Mouse (Mus musculus): ENCODE measurements around the gene Klf7. TPM values are rescaled to one million over a fixed set of nuclear protein-coding genes. Genes with fewer than 3 reads are reported as not detected.

Klf7 gene
- polyA plus RNA-seq, 1 experiment = 18.4 TPM

GRCm38 (mm10) chr1:64018466-64019077 lies 103.5 kb downstream of the Klf7 start:
- H3K4me1 ChIP-seq (ENCODE audit: control insufficient read depth, insufficient read depth, low read length) = peaks cover 9% of the 10 kb centered on the region; the same call in 1 of the 2 replicates
- TF ChIP-seq CTCF (IDR thresholded peaks at IDR 0.05; ENCODE audit: extremely low read depth, insufficient read depth, low read length) (no peak), POLR2A (IDR thresholded peaks at IDR 0.05; ENCODE audit: extremely low read depth, insufficient read depth, low read length) (no peak)
- no peak overlapping the region for H3K4me3 ChIP-seq (ENCODE audit: insufficient read depth, low read length)
- peak overlapping the region; percentile 60 for H3K27ac ChIP-seq (ENCODE audit: insufficient read depth, low read length)

GRCm38 (mm10) chr1:64014091-64014490 lies 108.0 kb downstream of the Klf7 start:
- H3K27ac ChIP-seq (ENCODE audit: insufficient read depth, low read length) = no peak overlapping the region
- TF ChIP-seq POLR2A (IDR thresholded peaks at IDR 0.05; ENCODE audit: extremely low read depth, insufficient read depth, low read length) = no peak
- no peak for TF ChIP-seq CTCF (IDR thresholded peaks at IDR 0.05; ENCODE audit: extremely low read depth, insufficient read depth, low read length)
- H3K4me1 ChIP-seq (ENCODE audit: control insufficient read depth, insufficient read depth, low read length) = peaks cover 8% of the 10 kb centered on the region; the same call in 1 of the 2 replicates

GRCm38 (mm10) chr1:64008994-64009393 lies 113.1 kb downstream of the Klf7 start:
- no peaks in the 10 kb centered on the region for H3K4me1 ChIP-seq (ENCODE audit: control insufficient read depth, insufficient read depth, low read length)
- TF ChIP-seq CTCF (IDR thresholded peaks at IDR 0.05; ENCODE audit: extremely low read depth, insufficient read depth, low read length) (no peak), POLR2A (IDR thresholded peaks at IDR 0.05; ENCODE audit: extremely low read depth, insufficient read depth, low read length) (no peak)
- no peak overlapping the region for H3K4me3 ChIP-seq (ENCODE audit: insufficient read depth, low read length)

More at GRCm38 (mm10) chr1:64014091-64014490, 108.0 kb downstream of the Klf7 start:
- no peak overlapping the region for H3K4me3 ChIP-seq (ENCODE audit: insufficient read depth, low read length)

GRCm38 (mm10) chr1:64008031-64008430 lies 114.1 kb downstream of the Klf7 start:
- Histone ChIP-seq H3K27ac (ENCODE audit: insufficient read depth, low read length) (no peak overlapping the region), H3K4me1 (ENCODE audit: control insufficient read depth, insufficient read depth, low read length) (no peaks in the 10 kb centered on the region), H3K4me3 (ENCODE audit: insufficient read depth, low read length) (no peak overlapping the region)
- TF ChIP-seq CTCF (IDR thresholded peaks at IDR 0.05; ENCODE audit: extremely low read depth, insufficient read depth, low read length) = no peak

More at GRCm38 (mm10) chr1:64008994-64009393, 113.1 kb downstream of the Klf7 start:
- H3K27ac ChIP-seq (ENCODE audit: insufficient read depth, low read length) = no peak overlapping the region

DNA sequence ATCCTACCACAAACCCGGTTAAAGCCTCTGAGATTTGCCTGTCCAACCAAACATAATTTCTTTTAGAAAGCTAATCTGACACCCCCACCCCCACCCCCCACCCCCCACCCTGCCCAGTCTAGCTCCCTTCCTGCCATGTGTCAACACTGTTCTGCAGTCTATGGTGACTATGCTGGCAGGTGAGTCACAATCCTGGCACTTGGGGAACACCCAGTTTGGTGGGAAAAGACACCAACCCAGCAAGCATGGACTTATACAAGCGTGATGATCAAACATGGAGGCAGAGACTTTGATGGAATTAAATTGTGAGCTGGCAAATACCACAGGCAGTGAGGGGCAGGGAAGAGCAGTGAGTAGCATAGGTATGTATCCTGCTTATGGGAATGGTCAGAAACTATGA lies 116.9 kb downstream of the Klf7 start:
- no peak for TF ChIP-seq POLR2A (IDR thresholded peaks at IDR 0.05; ENCODE audit: extremely low read depth, insufficient read depth, low read length)
- no peak for TF ChIP-seq CTCF (IDR thresholded peaks at IDR 0.05; ENCODE audit: extremely low read depth, insufficient read depth, low read length)
- Histone ChIP-seq H3K4me1 (ENCODE audit: control insufficient read depth, insufficient read depth, low read length) (no peaks in the 10 kb centered on the region), H3K4me3 (ENCODE audit: insufficient read depth, low read length) (no peak overlapping the region), H3K27ac (ENCODE audit: insufficient read depth, low read length) (no peak overlapping the region)

DNA sequence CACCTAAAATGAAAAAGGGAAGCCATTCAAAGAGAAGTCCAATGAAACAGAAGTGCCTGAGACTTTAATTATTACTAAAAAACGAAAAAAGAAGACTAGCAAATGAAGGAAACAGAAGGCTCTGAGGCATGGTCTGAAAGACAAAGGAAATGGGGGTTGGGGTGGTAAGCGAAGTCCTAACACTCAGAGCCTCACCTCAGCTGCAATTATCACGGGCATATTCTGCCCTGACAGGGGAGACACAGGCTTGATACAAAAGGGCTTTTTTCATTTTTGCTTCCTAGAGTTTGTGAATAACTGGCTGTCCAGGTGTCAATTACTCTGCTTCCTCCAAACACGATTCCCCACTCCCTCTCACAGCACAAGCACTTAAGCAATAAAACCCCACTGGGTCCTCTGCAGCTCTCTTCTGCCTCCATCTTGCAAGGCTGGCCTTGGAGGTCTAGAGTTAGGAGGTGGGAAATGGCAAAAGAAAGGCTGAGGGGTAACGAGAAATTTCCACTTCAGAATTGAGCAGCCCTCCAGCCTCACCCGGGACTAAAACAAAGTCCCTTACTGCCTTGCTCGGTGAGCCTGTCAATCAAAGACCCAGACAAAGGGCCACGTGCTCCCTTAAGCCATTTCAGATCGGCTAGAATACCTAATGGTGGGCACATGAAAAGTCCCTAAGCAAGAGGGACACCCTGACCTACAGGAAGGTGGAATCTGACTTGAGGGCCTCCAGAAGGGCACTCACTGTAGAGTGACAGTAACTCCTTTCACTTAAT lies 118.4 kb downstream of the Klf7 start:
- Histone ChIP-seq H3K4me1 (ENCODE audit: control insufficient read depth, insufficient read depth, low read length) (no peaks in the 10 kb centered on the region), H3K4me3 (ENCODE audit: insufficient read depth, low read length) (no peak overlapping the region), H3K27ac (ENCODE audit: insufficient read depth, low read length) (no peak overlapping the region)
- TF ChIP-seq POLR2A (IDR thresholded peaks at IDR 0.05; ENCODE audit: extremely low read depth, insufficient read depth, low read length) = no peak
- no peak for TF ChIP-seq CTCF (IDR thresholded peaks at IDR 0.05; ENCODE audit: extremely low read depth, insufficient read depth, low read length)

DNA sequence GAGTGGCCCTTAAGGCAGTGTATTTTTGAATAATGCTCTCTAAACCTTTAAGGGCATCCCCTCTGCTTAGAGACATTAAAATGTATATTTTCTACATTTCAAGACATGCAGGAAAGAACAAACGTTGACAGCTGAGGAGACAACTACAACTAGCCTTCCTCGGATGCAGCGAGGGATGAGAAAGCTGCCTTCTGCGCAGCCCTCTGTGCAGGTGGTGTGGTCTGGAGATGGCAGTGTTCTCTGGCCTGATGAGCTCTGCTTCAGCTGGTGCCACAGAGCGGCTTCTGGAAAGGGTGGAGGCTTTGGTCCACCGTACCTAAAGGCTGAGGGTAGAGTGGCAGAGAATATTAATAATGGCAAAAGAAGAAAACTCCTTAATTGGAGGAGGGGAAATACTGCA lies 120.0 kb downstream of the Klf7 start:
- TF ChIP-seq CTCF (IDR thresholded peaks at IDR 0.05; ENCODE audit: extremely low read depth, insufficient read depth, low read length) (no peak), POLR2A (IDR thresholded peaks at IDR 0.05; ENCODE audit: extremely low read depth, insufficient read depth, low read length) (no peak)
- Histone ChIP-seq H3K4me3 (ENCODE audit: insufficient read depth, low read length) (no peak overlapping the region), H3K4me1 (ENCODE audit: control insufficient read depth, insufficient read depth, low read length) (no peaks in the 10 kb centered on the region), H3K27ac (ENCODE audit: insufficient read depth, low read length) (no peak overlapping the region)

DNA sequence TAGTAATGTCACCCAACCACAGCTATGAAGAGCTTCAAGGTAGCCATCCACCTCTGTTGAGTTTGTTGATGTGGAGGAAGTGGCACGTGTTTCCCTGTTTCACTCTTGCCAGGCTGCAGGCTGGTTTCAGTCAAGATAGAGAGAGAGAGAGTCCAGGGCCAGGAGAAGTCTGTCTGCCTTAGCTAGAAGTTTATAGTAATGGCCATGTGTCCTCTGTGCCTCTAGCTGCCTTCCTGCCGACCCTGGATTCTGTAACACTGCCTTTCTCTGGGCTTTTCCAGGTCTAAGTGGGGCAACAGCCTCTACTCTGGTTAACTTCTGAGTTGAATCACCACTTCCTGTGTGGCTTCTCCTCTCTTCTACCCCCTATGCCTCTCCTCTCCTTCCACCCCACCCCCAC lies 121.5 kb downstream of the Klf7 start:
- no peak overlapping the region for H3K4me3 ChIP-seq (ENCODE audit: insufficient read depth, low read length)
- no peak overlapping the region for H3K27ac ChIP-seq (ENCODE audit: insufficient read depth, low read length)
- H3K4me1 ChIP-seq (ENCODE audit: control insufficient read depth, insufficient read depth, low read length) = peaks cover 2% of the 10 kb centered on the region
- TF ChIP-seq POLR2A (IDR thresholded peaks at IDR 0.05; ENCODE audit: extremely low read depth, insufficient read depth, low read length) (no peak), CTCF (IDR thresholded peaks at IDR 0.05; ENCODE audit: extremely low read depth, insufficient read depth, low read length) (no peak)

DNA sequence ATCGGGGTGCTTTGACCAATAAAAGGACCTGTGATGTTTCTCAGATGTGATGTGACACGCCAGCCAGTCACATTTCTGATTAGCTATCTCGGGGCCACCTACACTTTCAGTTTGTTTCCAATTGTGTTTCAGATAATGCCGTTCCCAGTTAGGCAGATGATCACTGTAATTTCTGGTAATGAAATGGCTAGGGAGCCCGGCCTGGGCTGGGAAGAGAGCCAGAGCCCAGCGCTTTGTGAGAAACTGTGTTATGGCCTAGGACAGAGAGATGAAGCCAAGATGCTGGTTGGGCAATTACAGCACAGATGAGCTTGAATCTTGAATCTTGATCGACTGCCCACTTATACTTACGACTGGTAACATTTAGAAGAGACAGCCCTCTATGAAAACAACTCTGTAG lies 122.6 kb downstream of the Klf7 start:
- H3K4me3 ChIP-seq (ENCODE audit: insufficient read depth, low read length) = no peak overlapping the region
- H3K4me1 ChIP-seq (ENCODE audit: control insufficient read depth, insufficient read depth, low read length) = peaks cover 7% of the 10 kb centered on the region
- 0 out of 2 replicates have a peak overlapping the region, but pooled peaks have one; percentile 57 for H3K27ac ChIP-seq (ENCODE audit: insufficient read depth, low read length)
- no peak for TF ChIP-seq CTCF (IDR thresholded peaks at IDR 0.05; ENCODE audit: extremely low read depth, insufficient read depth, low read length)
- no peak for TF ChIP-seq POLR2A (IDR thresholded peaks at IDR 0.05; ENCODE audit: extremely low read depth, insufficient read depth, low read length)

DNA sequence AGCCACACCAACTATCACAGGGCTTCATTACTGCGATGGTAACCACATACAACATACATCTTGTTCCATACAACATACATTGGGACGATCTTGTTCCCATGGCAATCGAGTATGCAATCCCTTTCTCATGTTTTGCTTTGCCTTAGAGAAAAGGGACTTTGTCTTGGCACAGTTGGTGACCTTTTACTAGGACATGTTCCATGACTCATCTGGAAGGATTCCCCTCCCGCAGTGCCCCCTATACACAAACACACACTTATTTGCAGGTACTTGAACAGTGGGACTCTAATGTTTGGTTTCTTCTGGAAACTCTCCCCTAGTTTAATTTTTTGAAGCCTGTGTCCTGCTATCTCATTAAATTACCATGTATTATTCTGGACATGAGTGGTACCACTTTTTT lies 123.2 kb downstream of the Klf7 start:
- no peak for TF ChIP-seq POLR2A (IDR thresholded peaks at IDR 0.05; ENCODE audit: extremely low read depth, insufficient read depth, low read length)
- no peak for TF ChIP-seq CTCF (IDR thresholded peaks at IDR 0.05; ENCODE audit: extremely low read depth, insufficient read depth, low read length)
- Histone ChIP-seq H3K4me3 (ENCODE audit: insufficient read depth, low read length) (no peak overlapping the region), H3K4me1 (ENCODE audit: control insufficient read depth, insufficient read depth, low read length) (peaks cover 11% of the 10 kb centered on the region), H3K27ac (ENCODE audit: insufficient read depth, low read length) (no peak overlapping the region)

Data from cortical plate, adult 2 months (tissue).